Mouse (Mus musculus) heart, postnatal 0 days (tissue): ENCODE data around the gene Hinfp.

ENCODE experiments used
- CTCF ChIP-seq: IDR thresholded peaks from 2 replicates; pipeline ENCODE4 v1.5.1; 2016; ENCODE audit warnings: antibody characterized with exemption, control low read depth, low read depth
- EP300 ChIP-seq: IDR thresholded peaks from 2 replicates; pipeline ENCODE4 v1.6.1; 2016; ENCODE audit warnings: antibody characterized with exemption, low read depth

DNA sequence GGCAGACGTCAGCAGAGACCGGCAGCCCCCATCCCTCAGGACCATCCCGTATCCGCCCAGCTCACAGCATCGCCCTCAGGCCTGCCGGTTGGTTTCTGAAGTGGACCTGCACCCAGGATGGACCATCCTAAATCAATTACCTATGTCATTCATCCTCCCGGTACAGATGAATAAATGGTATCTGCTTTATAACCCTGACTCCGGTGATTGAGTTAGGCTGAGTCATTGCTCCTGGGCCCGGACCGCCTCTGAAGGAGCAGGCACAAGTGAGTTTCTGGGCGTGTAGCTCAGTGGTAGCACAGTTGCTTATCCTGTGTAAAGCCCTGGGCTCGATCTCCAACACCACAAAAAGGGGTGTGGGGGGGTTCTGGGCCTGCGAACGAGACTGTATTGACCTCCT lies 44.1 kb downstream of the Hinfp start:
- TF ChIP-seq CTCF (no peak), EP300 (no peak)
